Mouse (Mus musculus) CD4-positive helper T cell, adult 2 months (primary cell): ENCODE data around the gene Dync1i2.
A peak's percentile ranks its signal among the peaks of the same experiment; 100 is the strongest.

Source experiments
- DNase-seq: peaks from one replicate; pipeline ENCODE4 v3.0.0-alpha.2; 2012; ENCODE audit warnings: low read depth, missing footprints, low spot score

The Dync1i2 gene

GRCm38 (mm10) chr2:71269332-71269731 is 57.8 kb downstream of the Dync1i2 start:
- DNase-seq = no peak

DNA sequence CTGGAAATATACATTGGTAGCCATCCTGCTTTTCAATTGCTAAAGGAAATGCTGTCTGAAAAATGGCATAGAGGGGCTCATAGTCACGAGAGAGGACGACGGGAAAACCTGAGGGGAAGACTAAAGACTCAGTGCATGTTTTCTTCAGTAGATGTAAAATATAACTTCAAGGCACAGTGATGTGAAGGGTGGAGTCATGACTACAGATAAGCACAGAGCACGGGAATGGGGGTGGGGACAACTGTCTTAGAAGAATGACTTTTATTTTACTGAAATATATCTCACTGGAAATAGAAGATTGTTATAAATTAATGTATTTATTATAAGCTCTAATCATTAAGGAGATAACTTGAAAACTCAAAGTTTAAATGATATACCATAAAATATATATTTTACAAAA is 58.6 kb downstream of the Dync1i2 start:
- no peak for DNase-seq

- peak; percentile 77 for DNase-seq
Observed at GRCm38 (mm10) chr2:71273955-71274679, 62.6 kb downstream of the Dync1i2 start.

DNA sequence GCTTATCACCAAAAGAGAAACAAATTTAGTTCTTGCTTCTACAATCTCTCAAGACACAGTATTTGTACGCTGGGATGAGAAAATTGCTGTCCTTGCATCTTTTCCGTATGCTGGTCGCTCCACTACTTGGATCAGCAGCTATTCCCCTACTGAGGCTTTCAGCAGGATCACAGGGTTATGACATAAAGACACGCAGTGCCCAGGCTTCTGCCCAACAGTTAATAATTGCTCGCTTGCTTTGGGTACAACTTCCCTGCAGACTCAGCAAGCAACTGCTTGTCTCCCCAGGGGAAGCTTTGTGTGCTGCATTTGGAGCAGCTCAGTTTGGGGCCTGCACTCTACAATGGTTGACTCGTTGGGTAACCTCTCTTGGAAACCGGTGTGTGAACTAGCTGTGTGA is 64.2 kb downstream of the Dync1i2 start:
- DNase-seq = no peak

GRCm38 (mm10) chr2:71278791-71279775 is 67.6 kb downstream of the Dync1i2 start:
- no peak for DNase-seq

DNA sequence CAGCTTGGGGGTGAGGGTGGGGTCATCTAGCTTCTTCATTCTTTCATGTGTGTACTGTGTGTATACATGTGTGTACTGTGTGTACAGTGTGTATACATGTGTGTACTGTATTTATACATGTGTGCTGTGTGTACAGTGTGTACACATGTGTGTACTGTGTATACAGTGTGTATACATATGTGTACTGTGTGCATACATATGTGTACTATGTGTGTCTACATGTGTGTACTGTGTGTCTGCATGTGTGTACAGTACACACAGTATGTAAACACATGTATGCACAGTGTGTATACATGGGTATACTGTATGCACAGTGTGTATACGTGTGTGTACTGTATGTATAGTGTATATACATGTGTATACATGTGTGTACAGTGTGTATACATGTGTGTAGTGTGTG is 70.5 kb downstream of the Dync1i2 start:
- DNase-seq = no peak

DNA sequence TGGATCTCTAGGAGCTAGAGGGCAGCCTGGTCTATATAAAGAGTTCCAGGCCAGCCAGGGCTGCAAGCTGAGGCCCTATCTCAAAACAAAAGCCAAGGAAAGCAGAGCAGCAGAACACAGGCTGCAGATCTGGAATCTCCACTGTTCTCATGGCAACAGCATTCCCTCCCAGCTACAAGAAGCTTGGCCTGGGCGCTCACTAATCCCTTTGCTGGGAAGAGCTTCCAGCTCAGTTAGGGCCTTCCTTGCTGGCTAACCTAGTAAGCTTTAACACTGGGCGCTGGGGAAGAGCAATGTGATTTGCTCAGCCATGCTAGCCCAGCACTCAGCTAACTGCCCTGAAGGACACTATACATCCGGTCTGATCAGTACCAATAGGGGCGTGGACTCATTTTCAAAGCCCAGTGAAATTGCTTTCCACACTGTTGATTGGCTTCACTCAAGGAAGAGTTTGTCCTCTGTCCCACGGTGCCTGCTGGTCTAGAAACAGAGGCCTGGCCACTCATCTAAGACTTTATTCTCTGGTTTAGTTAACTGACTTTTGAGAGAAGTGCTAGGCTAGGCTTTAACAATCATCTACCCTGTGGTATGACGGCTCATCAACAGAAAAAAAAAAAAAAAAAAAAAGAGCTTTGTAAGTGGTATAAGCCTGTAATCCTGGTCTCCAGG is 78.7 kb downstream of the Dync1i2 start:
- no peak for DNase-seq

- DNase-seq = no peak
Observed at GRCm38 (mm10) chr2:71291566-71291965, 80.1 kb downstream of the Dync1i2 start.

- no peak for DNase-seq
Observed at GRCm38 (mm10) chr2:71293983-71294382, 82.5 kb downstream of the Dync1i2 start.

DNA sequence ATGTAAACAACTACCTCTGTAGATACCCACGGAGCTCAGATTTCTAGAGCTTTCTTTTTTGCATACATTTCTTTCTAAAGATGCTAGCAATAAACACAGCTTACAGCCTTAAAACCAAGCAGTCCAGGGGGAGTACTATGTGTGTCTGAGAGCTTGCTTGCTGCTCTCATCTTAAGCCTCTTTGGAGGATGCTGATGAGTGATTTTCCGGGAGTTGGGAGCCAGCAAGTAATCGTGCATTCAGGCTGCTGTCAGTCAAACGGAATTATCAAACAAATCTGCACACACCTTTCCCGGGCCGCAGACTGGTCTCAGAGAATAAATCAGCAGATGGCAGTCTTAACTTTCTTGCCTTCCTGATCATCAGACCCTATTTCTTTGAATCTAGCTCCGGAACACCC is 83.0 kb downstream of the Dync1i2 start:
- no peak for DNase-seq

DNA sequence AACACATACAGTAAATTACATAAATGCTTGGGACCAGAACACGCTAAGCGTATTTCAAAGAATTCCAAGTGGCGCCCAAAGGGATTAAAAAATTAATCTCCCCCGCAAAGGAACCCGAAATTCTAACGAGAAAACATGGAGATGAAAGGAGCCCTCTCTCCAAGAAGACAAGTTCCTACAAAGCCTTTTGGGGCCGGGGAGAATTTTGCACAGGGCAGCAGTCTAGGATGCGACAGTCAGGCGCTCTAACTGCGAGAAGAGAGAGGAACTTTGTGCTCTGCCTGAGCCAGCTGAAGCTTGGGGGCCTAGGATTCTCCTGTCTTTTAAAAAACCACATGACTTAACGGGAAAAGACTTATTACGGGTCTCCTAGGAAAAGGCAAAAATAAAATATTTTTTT is 84.3 kb downstream of the Dync1i2 start:
- no peak for DNase-seq

GRCm38 (mm10) chr2:71297501-71297900 is 86.0 kb downstream of the Dync1i2 start:
- DNase-seq = no peak

DNA sequence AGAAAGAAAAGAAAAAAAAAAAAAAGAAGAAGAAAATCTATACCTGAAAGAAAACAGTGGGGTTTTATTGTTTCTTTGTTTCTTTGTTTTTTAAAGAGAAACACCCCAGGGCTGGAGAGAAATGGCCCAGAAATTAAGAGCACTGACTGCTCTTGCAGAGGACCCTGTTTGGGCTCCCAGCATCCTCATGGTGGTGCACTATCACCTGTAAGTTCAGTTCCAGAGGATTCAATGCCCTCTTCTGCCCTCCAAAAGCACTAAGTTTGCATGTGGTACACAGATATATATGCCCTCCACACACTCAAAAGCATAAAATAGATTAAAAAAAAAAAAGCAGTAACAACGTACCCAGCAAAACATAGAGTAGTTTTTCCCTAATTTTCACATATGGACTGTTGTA is 87.2 kb downstream of the Dync1i2 start:
- DNase-seq = no peak

DNA sequence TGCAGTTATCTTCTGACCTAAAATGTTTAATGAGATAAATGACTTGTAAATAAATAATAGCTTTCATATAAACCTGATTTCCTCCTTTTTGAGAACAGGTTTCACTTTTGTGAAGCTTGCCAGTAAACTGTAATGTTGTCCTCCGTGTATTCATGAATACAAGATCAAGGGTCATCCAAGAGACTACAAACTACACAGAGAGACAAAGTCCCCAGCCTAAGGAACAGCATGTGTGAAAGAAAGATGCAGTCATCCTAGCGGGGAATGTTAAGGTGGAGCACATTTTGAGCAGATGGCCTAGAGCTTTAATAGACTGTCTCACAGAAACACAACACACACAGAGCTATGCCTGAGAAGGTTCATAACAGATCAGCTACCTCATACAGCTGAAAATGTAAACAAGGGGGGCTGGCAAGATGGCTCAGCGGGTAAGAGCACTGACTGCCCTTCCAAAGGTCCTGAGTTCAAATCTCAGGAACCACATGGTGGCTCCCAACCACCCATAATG is 90.7 kb downstream of the Dync1i2 start:
- DNase-seq = no peak

GRCm38 (mm10) chr2:71303221-71303620 is 91.7 kb downstream of the Dync1i2 start:
- no peak for DNase-seq

- DNase-seq = no peak
Observed at GRCm38 (mm10) chr2:71304821-71305220, 93.3 kb downstream of the Dync1i2 start.

DNA sequence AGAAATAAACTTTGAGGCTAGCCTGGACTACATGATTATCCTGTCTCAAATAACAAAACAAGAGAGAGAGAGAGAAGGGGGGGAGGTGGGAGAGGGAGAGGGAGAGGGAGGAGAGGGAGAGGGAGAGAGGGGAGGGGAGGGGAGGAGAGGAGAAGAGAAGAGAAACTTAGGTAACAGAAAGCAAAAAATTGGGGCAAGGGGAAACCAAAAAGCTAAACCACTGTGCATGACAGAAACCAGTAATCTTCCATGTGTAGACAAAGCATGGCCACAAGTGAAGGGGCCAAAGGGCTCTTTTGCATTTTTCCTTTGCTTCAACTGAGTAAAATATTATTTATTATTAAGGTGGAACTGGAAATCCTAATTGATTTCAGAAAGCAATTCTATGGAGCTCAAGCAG is 94.9 kb downstream of the Dync1i2 start:
- DNase-seq = no peak

- no peak for DNase-seq
Observed at GRCm38 (mm10) chr2:71309726-71310125, 98.2 kb downstream of the Dync1i2 start.

GRCm38 (mm10) chr2:71312067-71312466 is 100.6 kb downstream of the Dync1i2 start:
- no peak for DNase-seq
